ENCODE assay signal across 10 mouse cellular contexts in the genomic region with DNA sequence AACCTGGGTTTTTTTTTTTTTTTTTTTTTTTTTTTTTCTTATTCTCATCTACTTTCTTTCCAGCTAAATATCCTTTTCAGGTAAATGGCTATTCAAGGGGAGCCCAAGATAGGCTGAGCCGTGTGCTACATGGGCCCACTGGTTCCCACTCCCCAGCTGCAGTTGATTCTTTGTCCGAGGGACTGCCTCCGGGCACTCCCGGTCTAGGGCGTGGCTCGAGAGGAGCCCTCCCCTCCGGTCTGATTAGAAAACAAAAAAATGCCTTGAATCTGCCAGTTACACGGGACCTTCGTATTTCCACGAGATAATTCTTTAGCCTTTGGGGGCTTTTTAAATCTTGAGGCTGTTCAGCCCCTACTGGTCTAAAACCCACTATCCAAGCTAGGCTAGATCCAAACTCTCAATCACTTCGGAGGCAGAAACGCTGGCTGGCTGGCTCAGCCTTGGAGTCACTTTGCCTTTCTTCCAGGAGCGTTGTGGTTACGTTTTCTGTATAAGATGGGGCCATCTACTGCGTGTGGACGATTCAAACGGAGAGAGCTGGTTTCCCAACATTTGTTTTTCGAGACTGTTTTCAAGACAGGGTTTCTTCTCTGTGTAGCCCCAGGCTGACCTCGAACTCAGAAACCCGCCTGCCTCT. TPM values are rescaled to one million over a fixed set of nuclear protein-coding genes. Genes with fewer than 3 reads are reported as not detected.
DNase-seq lines count a peak whose midpoint lies in the region; ATAC-seq lines count a peak whose summit lies in the region.
"Had no signal": no experiment of that assay in that cellular context is flagged by ENCODE, and none has a peak within 500 bp of the region (broad histone marks: within the 10 kb centered on the region; RNA-seq: fewer than 3 reads in every experiment).

No protein-coding gene starts in this region.

- peak overlapping the region; percentile 13; the same call in 1 of the 2 replicates for H3K4me3 ChIP-seq in kidney, embryonic 15.5 days (replicated peaks)
- H3K4me3 ChIP-seq in embryonic facial prominence, embryonic 13.5 days: no peak overlapping the region
- H3K4me3 ChIP-seq in limb, embryonic 10.5 days: peak overlapping the region; percentile 19; the same call in 1 of the 2 replicates
- no peak overlapping the region for H3K4me3 ChIP-seq in neural tube, embryonic 13.5 days

- peak overlapping the region; percentile 49 for H3K4me2 ChIP-seq in kidney, embryonic 15.5 days
- peak overlapping the region; percentile 31; the same call in 1 of the 2 replicates for H3K4me2 ChIP-seq in embryonic facial prominence, embryonic 13.5 days
- peak overlapping the region; percentile 38 for H3K4me2 ChIP-seq in neural tube, embryonic 13.5 days

- ATAC-seq in kidney, embryonic 15.5 days (replicated peaks; ENCODE audit: low FRiP score): no peak
- ATAC-seq in embryonic facial prominence, embryonic 13.5 days (ENCODE audit: insufficient number of reproducible peaks, insufficient read depth, low FRiP score, low TSS enrichment, low read depth): no peak
- ATAC-seq in neural tube, embryonic 13.5 days (ENCODE audit: low read depth): no peak
- no peak for ATAC-seq in erythroid progenitor cell, adult 5-6 weeks (replicated peaks; ENCODE audit: low FRiP score, poor library complexity, severe bottlenecking)

- H3K9ac ChIP-seq in kidney, embryonic 15.5 days: no peak overlapping the region
- H3K9ac ChIP-seq in embryonic facial prominence, embryonic 13.5 days: no peak overlapping the region
- no peak overlapping the region for H3K9ac ChIP-seq in neural tube, embryonic 13.5 days

- no peaks in the 10 kb centered on the region for H3K9me3 ChIP-seq in kidney, embryonic 15.5 days (replicated peaks)
- no peaks in the 10 kb centered on the region for H3K9me3 ChIP-seq in embryonic facial prominence, embryonic 13.5 days
- H3K9me3 ChIP-seq in limb, embryonic 10.5 days (replicated peaks): no peaks in the 10 kb centered on the region
- no peaks in the 10 kb centered on the region for H3K9me3 ChIP-seq in neural tube, embryonic 13.5 days

- WGBS in kidney, embryonic 15.5 days: 42% methylated on average over 20 of the region's 20 CpGs
- WGBS in embryonic facial prominence, embryonic 13.5 days: 35% methylated on average over 20 of the region's 20 CpGs
- 27% methylated on average over 20 of the region's 20 CpGs for WGBS in limb, embryonic 10.5 days
- 38% methylated on average over 20 of the region's 20 CpGs for WGBS in neural tube, embryonic 13.5 days

- 0 out of 2 replicates have a peak, but pooled peaks cover 4% of the 10 kb centered on the region for H3K27me3 ChIP-seq in kidney, embryonic 15.5 days
- H3K27me3 ChIP-seq in embryonic facial prominence, embryonic 13.5 days: peaks cover 9% of the 10 kb centered on the region; the same call in 1 of the 2 replicates
- peaks cover 28% of the 10 kb centered on the region for H3K27me3 ChIP-seq in limb, embryonic 10.5 days (ENCODE audit: low read depth, poor library complexity, severe bottlenecking)
- no peaks in the 10 kb centered on the region for H3K27me3 ChIP-seq in neural tube, embryonic 13.5 days

- H3K36me3 ChIP-seq in kidney, embryonic 15.5 days: no peaks in the 10 kb centered on the region
- H3K36me3 ChIP-seq in embryonic facial prominence, embryonic 13.5 days: no peaks in the 10 kb centered on the region
- no peaks in the 10 kb centered on the region for H3K36me3 ChIP-seq in limb, embryonic 10.5 days
- H3K36me3 ChIP-seq in neural tube, embryonic 13.5 days: no peaks in the 10 kb centered on the region

- DNase-seq in kidney, postnatal 4 days: no peak
- no peak for DNase-seq in limb, embryonic 10.5 days (ENCODE audit: low spot score)
- no peak for DNase-seq in cerebellum, adult 11 months
- no peak for DNase-seq in ovary, postnatal 36 days (ENCODE audit: low spot score)
- DNase-seq: kidney, postnatal 10 days had no signal

- no peak overlapping the region for H3K27ac ChIP-seq in kidney, embryonic 15.5 days
- no peak overlapping the region for H3K27ac ChIP-seq in embryonic facial prominence, embryonic 13.5 days
- H3K27ac ChIP-seq in limb, embryonic 10.5 days: no peak overlapping the region
- H3K27ac ChIP-seq in neural tube, embryonic 13.5 days (replicated peaks): no peak overlapping the region

- no peaks in the 10 kb centered on the region for H3K4me1 ChIP-seq in kidney, embryonic 15.5 days
- H3K4me1 ChIP-seq in embryonic facial prominence, embryonic 13.5 days: no peaks in the 10 kb centered on the region
- H3K4me1 ChIP-seq in limb, embryonic 10.5 days: no peaks in the 10 kb centered on the region
- no peaks in the 10 kb centered on the region for H3K4me1 ChIP-seq in neural tube, embryonic 13.5 days (replicated peaks)

RNA-seq across cellular contexts. Expression of gene Dppa3, which starts 1.4 kb away (rescaled TPM):
- polyA plus RNA-seq in kidney, embryonic 15.5 days (2015; fragmentation: Nextera tagmentation; extraction: Ambion mirVana): not detected in 2 replicates
- not detected in 2 replicates for polyA plus RNA-seq in embryonic facial prominence, embryonic 13.5 days (2015; fragmentation: Nextera tagmentation; extraction: Ambion mirVana)
- not detected in 2 replicates for polyA plus RNA-seq in limb, embryonic 10.5 days (2016; fragmentation: Nextera tagmentation; extraction: Ambion mirVana)
- polyA plus RNA-seq in neural tube, embryonic 13.5 days (2015; fragmentation: Nextera tagmentation; extraction: Ambion mirVana): not detected in 2 replicates
- not detected in 2 replicates for total RNA-seq in erythroid progenitor cell, adult 5-6 weeks (2015; ENCODE audit: low replicate concordance)
- not detected in 2 replicates for total RNA-seq in erythroid progenitor cell, adult 5-6 weeks (2017; ENCODE audit: low replicate concordance)
- polyA plus RNA-seq: cortical plate, adult 2 months had no signal

RNA-seq across cellular contexts. Expression of gene Gdf3, which starts 17.7 kb away (rescaled TPM):
- not detected in 2 replicates for polyA plus RNA-seq in kidney, embryonic 15.5 days (2015; fragmentation: Nextera tagmentation; extraction: Ambion mirVana)
- polyA plus RNA-seq in embryonic facial prominence, embryonic 13.5 days (2015; fragmentation: Nextera tagmentation; extraction: Ambion mirVana): 0.17 TPM in 1 of 2 replicates, not detected in the other
- not detected in 2 replicates for polyA plus RNA-seq in limb, embryonic 10.5 days (2016; fragmentation: Nextera tagmentation; extraction: Ambion mirVana)
- polyA plus RNA-seq in neural tube, embryonic 13.5 days (2015; fragmentation: Nextera tagmentation; extraction: Ambion mirVana): not detected in 2 replicates
- 5.8 and 8.8 TPM in 2 replicates for total RNA-seq in erythroid progenitor cell, adult 5-6 weeks (2015; ENCODE audit: low replicate concordance)
- total RNA-seq in erythroid progenitor cell, adult 5-6 weeks (2017; ENCODE audit: low replicate concordance): not detected in 2 replicates
- polyA plus RNA-seq: cortical plate, adult 2 months had no signal

RNA-seq across cellular contexts. Expression of gene Apobec1, which starts 25.3 kb away (rescaled TPM):
- 3.3 and 4.3 TPM in 2 replicates for polyA plus RNA-seq in kidney, embryonic 15.5 days (2015; fragmentation: Nextera tagmentation; extraction: Ambion mirVana)
- polyA plus RNA-seq in embryonic facial prominence, embryonic 13.5 days (2015; fragmentation: Nextera tagmentation; extraction: Ambion mirVana): 2.5 and 3.2 TPM in 2 replicates
- 0.63 and 1.5 TPM in 2 replicates for polyA plus RNA-seq in limb, embryonic 10.5 days (2016; fragmentation: Nextera tagmentation; extraction: Ambion mirVana)
- 2.1 and 2.3 TPM in 2 replicates for polyA plus RNA-seq in neural tube, embryonic 13.5 days (2015; fragmentation: Nextera tagmentation; extraction: Ambion mirVana)
- 29.2 and 35.2 TPM in 2 replicates for total RNA-seq in erythroid progenitor cell, adult 5-6 weeks (2015; ENCODE audit: low replicate concordance)
- 17.1 and 17.2 TPM in 2 replicates for total RNA-seq in erythroid progenitor cell, adult 5-6 weeks (2017; ENCODE audit: low replicate concordance)

Comparison
In these comparisons a context has a peak if more than half of its experiments do, and no peak if none do; other contexts are left out.
1. H3K4me3 ChIP-seq: peak in kidney, embryonic 15.5 days (single experiment) and limb, embryonic 10.5 days (single experiment); none in embryonic facial prominence, embryonic 13.5 days (single experiment) and neural tube, embryonic 13.5 days (single experiment).
2. Peak in every context shown above with its lines, with median percentiles within 50 percentile points of each other: H3K4me2 ChIP-seq.